Mouse (Mus musculus): ENCODE data around the gene Atp13a2.

DNA sequence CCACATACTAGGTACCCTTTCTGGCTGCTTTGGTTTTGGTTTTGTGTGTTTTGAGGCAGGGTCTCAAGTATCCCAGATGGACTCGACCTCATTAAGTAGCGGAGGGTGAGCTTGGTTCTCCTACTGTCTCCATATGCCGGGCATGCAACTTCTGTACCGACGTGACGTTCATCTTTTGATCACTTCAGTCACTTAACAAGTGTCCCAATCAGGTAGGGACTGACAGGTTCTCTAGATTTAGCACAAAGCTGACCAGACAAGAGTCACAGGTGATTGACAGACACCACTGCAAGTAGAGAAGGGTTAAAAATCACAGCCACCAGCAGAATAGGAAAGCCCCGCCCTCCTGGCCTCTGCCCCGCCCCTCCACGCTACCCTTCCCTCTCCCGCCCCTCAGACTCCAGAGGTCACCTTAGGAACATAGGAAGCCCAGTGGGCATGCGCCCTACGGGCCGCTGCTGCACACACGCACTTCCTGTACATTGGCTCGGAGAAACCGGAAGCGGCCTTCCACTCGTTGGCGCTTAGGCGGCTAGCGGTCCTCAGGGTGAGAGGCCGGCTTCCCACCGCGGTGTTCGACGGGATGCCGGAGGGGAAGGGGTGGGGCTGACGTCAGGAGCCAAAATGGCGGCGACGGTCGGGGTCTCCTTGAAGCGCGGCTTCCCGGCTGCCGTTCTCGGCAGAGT, 25.7 kb upstream of the Atp13a2 start, which contains the start of gene Sdhb:
- TF ChIP-seq CTCF (IDR thresholded peaks at IDR 0.05; ENCODE audit: low read depth, low read length) = no peak
- no peak for TF ChIP-seq TAL1 (conservative IDR thresholded peaks at IDR 0.05; ENCODE audit: low read depth, low read length)
- TF ChIP-seq GATA1 (IDR thresholded peaks at IDR 0.05; ENCODE audit: borderline replicate concordance, low read length) = no peak
- no peak for TF ChIP-seq GATA2 (IDR thresholded peaks at IDR 0.05; ENCODE audit: borderline replicate concordance, low read depth, low read length)

Data from G1E (cell line).